Mouse (Mus musculus): Measurements from ENCODE around the gene Pde9a. TPM values are rescaled to one million over a fixed set of nuclear protein-coding genes. Genes with fewer than 3 reads are reported as not detected.

Gene Pde9a
- polyA plus RNA-seq, 1 experiment = not detected

- no peak overlapping the region for H3K4me3 ChIP-seq (replicated peaks)
- peaks cover 12% of the 10 kb centered on the region for H3K27me3 ChIP-seq (ENCODE audit: control insufficient read depth)
- no peaks in the 10 kb centered on the region for H3K4me1 ChIP-seq (ENCODE audit: control insufficient read depth)
- H3K9me3 ChIP-seq (ENCODE audit: control insufficient read depth, low read length) = peaks cover 7% of the 10 kb centered on the region; the same call in 1 of the 2 replicates
- no peaks in the 10 kb centered on the region for H3K36me3 ChIP-seq (ENCODE audit: control insufficient read depth)
- no peak for TF ChIP-seq GATA1 (IDR thresholded peaks at IDR 0.05; ENCODE audit: low read length)
- TF ChIP-seq TAL1 (IDR thresholded peaks at IDR 0.05; ENCODE audit: low read length) = no peak
Measured at GRCm38 (mm10) chr17:31435934-31436813, 50.2 kb downstream of the Pde9a start.

GRCm38 (mm10) chr17:31436814-31437406, 50.9 kb downstream of the Pde9a start:
- Histone ChIP-seq H3K4me3 (replicated peaks) (no peak overlapping the region), H3K4me1 (ENCODE audit: control insufficient read depth) (no peaks in the 10 kb centered on the region), H3K36me3 (ENCODE audit: control insufficient read depth) (no peaks in the 10 kb centered on the region), H3K9me3 (ENCODE audit: control insufficient read depth, low read length) (no peaks in the 10 kb centered on the region), H3K27me3 (ENCODE audit: control insufficient read depth) (peaks cover 12% of the 10 kb centered on the region)
- TF ChIP-seq TAL1 (IDR thresholded peaks at IDR 0.05; ENCODE audit: low read length) (no peak), GATA1 (IDR thresholded peaks at IDR 0.05; ENCODE audit: low read length) (no peak)

GRCm38 (mm10) chr17:31437482-31437881, 51.5 kb downstream of the Pde9a start:
- Histone ChIP-seq H3K36me3 (ENCODE audit: control insufficient read depth) (no peaks in the 10 kb centered on the region), H3K9me3 (ENCODE audit: control insufficient read depth, low read length) (no peaks in the 10 kb centered on the region), H3K27me3 (ENCODE audit: control insufficient read depth) (peaks cover 12% of the 10 kb centered on the region), H3K4me3 (replicated peaks) (no peak overlapping the region), H3K4me1 (ENCODE audit: control insufficient read depth) (no peaks in the 10 kb centered on the region)
- TF ChIP-seq GATA1 (IDR thresholded peaks at IDR 0.05; ENCODE audit: low read length) (no peak), TAL1 (IDR thresholded peaks at IDR 0.05; ENCODE audit: low read length) (no peak)

- H3K4me3 ChIP-seq (replicated peaks) = no peak overlapping the region
- H3K9me3 ChIP-seq (ENCODE audit: control insufficient read depth, low read length) = no peaks in the 10 kb centered on the region
- no peaks in the 10 kb centered on the region; the same call in 1 of the 2 replicates for H3K4me1 ChIP-seq (ENCODE audit: control insufficient read depth)
- no peaks in the 10 kb centered on the region; the same call in 1 of the 2 replicates for H3K27me3 ChIP-seq (ENCODE audit: control insufficient read depth)
- no peaks in the 10 kb centered on the region for H3K36me3 ChIP-seq (ENCODE audit: control insufficient read depth)
- TF ChIP-seq GATA1 (IDR thresholded peaks at IDR 0.05; ENCODE audit: low read length) (no peak), TAL1 (IDR thresholded peaks at IDR 0.05; ENCODE audit: low read length) (no peak)
Measured at GRCm38 (mm10) chr17:31439978-31440377, 54.0 kb downstream of the Pde9a start.

DNA sequence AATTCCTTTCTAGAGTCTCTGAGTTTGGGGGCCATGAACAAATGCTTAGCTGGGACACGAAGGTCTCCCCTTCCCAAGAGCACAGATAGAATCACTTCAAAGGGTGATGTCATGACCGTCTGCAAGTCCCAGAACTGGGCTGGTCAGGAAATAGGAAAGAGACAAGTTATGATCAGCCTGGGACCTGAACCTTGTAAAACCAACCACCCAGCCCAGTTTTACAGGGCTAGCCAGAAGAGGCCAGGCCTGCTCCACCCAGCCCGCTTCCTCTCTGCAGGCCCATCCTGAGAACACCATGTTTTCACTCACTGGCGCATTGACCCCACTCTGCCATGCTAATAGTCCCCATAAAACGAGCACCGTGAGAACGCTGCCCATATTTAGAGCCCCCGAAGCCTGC, 56.5 kb downstream of the Pde9a start:
- no peak for TF ChIP-seq GATA1 (IDR thresholded peaks at IDR 0.05; ENCODE audit: low read length)
- TF ChIP-seq TAL1 (IDR thresholded peaks at IDR 0.05; ENCODE audit: low read length) = no peak
- no peaks in the 10 kb centered on the region for H3K36me3 ChIP-seq (ENCODE audit: control insufficient read depth)
- H3K27me3 ChIP-seq (ENCODE audit: control insufficient read depth) = no peaks in the 10 kb centered on the region
- no peaks in the 10 kb centered on the region for H3K9me3 ChIP-seq (ENCODE audit: control insufficient read depth, low read length)
- H3K4me3 ChIP-seq (replicated peaks) = no peak overlapping the region
- H3K4me1 ChIP-seq (ENCODE audit: control insufficient read depth) = no peaks in the 10 kb centered on the region; the same call in 1 of the 2 replicates

DNA sequence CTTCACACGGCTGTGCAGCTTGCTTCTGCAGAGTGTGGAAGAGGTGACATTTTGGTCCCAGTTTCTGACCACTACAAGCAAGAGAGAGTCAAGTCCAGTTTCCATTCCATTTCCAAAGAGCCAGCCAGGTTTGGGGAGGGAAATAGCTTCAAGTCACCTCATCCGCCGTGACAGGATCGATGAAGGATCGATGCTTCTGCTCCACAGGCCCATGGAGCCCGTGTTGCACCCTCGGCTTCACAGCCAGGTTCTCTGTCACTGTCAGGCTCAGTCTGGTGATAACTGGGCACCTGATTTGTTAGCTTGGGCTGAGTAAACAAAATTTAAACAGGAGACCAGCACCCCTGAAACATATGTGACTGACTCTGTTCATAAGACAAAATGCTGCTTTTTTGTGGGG, 58.2 kb downstream of the Pde9a start:
- no peaks in the 10 kb centered on the region for H3K9me3 ChIP-seq (ENCODE audit: control insufficient read depth, low read length)
- no peaks in the 10 kb centered on the region for H3K27me3 ChIP-seq (ENCODE audit: control insufficient read depth)
- no peak overlapping the region for H3K4me3 ChIP-seq (replicated peaks)
- TF ChIP-seq GATA1 (IDR thresholded peaks at IDR 0.05; ENCODE audit: low read length) (no peak), TAL1 (IDR thresholded peaks at IDR 0.05; ENCODE audit: low read length) (no peak)
- no peaks in the 10 kb centered on the region for H3K36me3 ChIP-seq (ENCODE audit: control insufficient read depth)
- H3K4me1 ChIP-seq (ENCODE audit: control insufficient read depth) = no peaks in the 10 kb centered on the region; the same call in 1 of the 2 replicates

- Histone ChIP-seq H3K27me3 (ENCODE audit: control insufficient read depth) (no peaks in the 10 kb centered on the region), H3K4me1 (ENCODE audit: control insufficient read depth) (no peaks in the 10 kb centered on the region; the same call in 1 of the 2 replicates), H3K4me3 (replicated peaks) (no peak overlapping the region), H3K9me3 (ENCODE audit: control insufficient read depth, low read length) (no peaks in the 10 kb centered on the region), H3K36me3 (ENCODE audit: control insufficient read depth) (no peaks in the 10 kb centered on the region)
- TF ChIP-seq GATA1 (IDR thresholded peaks at IDR 0.05; ENCODE audit: low read length) (no peak), TAL1 (IDR thresholded peaks at IDR 0.05; ENCODE audit: low read length) (no peak)
Measured at GRCm38 (mm10) chr17:31445061-31445731, 59.2 kb downstream of the Pde9a start.

- H3K4me1 ChIP-seq (ENCODE audit: control insufficient read depth) = no peaks in the 10 kb centered on the region; the same call in 1 of the 2 replicates
- no peaks in the 10 kb centered on the region for H3K36me3 ChIP-seq (ENCODE audit: control insufficient read depth)
- no peaks in the 10 kb centered on the region for H3K9me3 ChIP-seq (ENCODE audit: control insufficient read depth, low read length)
- H3K27me3 ChIP-seq (ENCODE audit: control insufficient read depth) = no peaks in the 10 kb centered on the region
- H3K4me3 ChIP-seq (replicated peaks) = no peak overlapping the region
- TF ChIP-seq GATA1 (IDR thresholded peaks at IDR 0.05; ENCODE audit: low read length) = no peak
- no peak for TF ChIP-seq TAL1 (IDR thresholded peaks at IDR 0.05; ENCODE audit: low read length)
Measured at GRCm38 (mm10) chr17:31447766-31448165, 61.8 kb downstream of the Pde9a start.

GRCm38 (mm10) chr17:31448519-31448918, 62.5 kb downstream of the Pde9a start:
- TF ChIP-seq TAL1 (IDR thresholded peaks at IDR 0.05; ENCODE audit: low read length) (no peak), GATA1 (IDR thresholded peaks at IDR 0.05; ENCODE audit: low read length) (no peak)
- H3K4me3 ChIP-seq (replicated peaks) = no peak overlapping the region
- H3K27me3 ChIP-seq (ENCODE audit: control insufficient read depth) = no peaks in the 10 kb centered on the region
- no peaks in the 10 kb centered on the region for H3K36me3 ChIP-seq (ENCODE audit: control insufficient read depth)
- no peaks in the 10 kb centered on the region for H3K9me3 ChIP-seq (ENCODE audit: control insufficient read depth, low read length)
- no peaks in the 10 kb centered on the region; the same call in 1 of the 2 replicates for H3K4me1 ChIP-seq (ENCODE audit: control insufficient read depth)

All from erythroblast, embryonic 14.5 days (primary cell).